Mouse (Mus musculus): ENCODE measurements around the gene Klk9.

Gene Klk9

GRCm38 (mm10) chr7:43796355-43796754 lies 4.7 kb downstream of the Klk9 start:
- no peak for DNase-seq (ENCODE audit: low spot score in 2 of 2)

GRCm38 (mm10) chr7:43797333-43797769 lies 5.7 kb downstream of the Klk9 start, which contains the start of gene Klk8:
Gene Klk8, plus strand, starts transcription at chr7:43797577.
- no peak for DNase-seq (ENCODE audit: low spot score in 2 of 2)

DNA sequence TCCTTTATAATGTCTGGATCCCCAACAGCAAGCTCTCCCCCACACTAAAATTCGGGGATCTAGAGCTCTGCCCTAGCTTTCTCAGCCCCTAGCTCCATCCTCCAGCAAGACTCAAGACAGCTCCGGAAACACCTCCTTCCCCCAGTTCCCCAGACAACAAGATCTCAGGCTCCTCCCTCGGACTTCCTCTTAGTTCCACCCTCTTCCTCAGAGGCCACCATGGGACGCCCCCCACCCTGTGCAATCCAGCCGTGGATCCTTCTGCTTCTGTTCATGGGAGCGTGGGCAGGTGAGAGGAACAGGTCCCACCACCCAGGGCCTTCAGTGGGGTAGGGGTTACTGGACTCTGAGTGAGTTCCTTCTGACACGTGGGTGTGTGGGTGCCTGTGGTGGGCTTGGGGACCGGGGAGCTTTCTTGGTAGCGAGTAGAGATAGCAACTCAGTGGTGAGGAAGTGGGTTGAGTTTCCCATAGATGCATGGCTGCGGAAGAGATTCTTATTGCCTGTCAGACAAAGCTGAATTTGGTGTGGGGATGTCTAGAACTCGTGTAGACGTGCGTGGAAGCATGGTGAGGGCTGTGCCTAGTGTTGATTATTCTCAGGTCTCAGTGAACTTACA lies 6.3 kb downstream of the Klk9 start:
- DNase-seq (ENCODE audit: low spot score in 2 of 2), result no peak

- DNase-seq (ENCODE audit: low spot score in 2 of 2), result no peak
Observed at GRCm38 (mm10) chr7:43799876-43800275, 8.2 kb downstream of the Klk9 start.

GRCm38 (mm10) chr7:43810994-43811393 lies 19.3 kb downstream of the Klk9 start, which contains the start of gene Klk7:
Gene Klk7, plus strand, starts transcription at chr7:43811294.
- DNase-seq (ENCODE audit: low spot score in 2 of 2), result no peak

DNA sequence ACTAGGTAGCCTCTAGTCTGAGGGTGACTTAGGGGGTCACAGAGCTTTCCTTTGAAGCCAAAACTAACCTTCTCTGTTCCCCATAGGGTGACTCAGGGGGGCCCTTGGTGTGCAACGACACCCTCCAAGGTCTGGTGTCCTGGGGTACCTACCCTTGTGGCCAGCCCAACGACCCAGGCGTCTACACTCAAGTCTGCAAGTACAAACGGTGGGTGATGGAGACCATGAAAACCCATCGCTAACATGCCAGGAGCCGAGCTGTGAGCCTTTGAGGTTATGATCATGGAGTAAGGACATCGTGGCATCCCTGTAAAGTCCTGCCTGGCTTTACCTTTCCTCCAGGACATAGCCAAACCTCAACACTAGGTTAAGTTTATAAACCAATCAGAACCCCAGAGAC lies 23.5 kb downstream of the Klk9 start:
- DNase-seq (ENCODE audit: low spot score in 2 of 2), result no peak

DNA sequence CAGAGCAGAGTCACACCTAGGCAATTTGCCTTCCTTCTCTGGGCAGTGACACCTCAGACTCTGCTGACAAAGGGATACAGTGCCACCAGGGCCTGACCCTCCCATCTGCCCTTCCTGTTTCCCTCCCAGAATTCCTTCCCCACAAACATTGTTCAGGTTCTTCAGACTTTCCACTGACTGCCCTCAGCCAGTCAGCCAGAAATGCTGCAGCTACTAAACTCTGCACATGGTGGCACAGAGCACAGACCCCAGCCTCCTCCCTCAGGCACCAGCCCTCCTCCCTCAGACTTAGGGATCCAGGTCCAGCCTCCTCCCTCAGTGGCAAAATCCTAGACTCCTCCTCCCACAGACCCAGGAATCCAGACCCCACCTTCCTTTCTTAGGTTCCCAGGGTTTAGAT lies 25.1 kb downstream of the Klk9 start:
- no peak for DNase-seq (ENCODE audit: low spot score in 2 of 2)

- no peak for DNase-seq (ENCODE audit: low spot score in 2 of 2)
Observed at GRCm38 (mm10) chr7:43821581-43821980, 29.9 kb downstream of the Klk9 start.

GRCm38 (mm10) chr7:43824199-43824598 lies 32.5 kb downstream of the Klk9 start, which contains the start of gene Klk6:
Gene Klk6, plus strand, starts transcription at chr7:43824499.
- DNase-seq (ENCODE audit: low spot score in 2 of 2), result no peak

GRCm38 (mm10) chr7:43826056-43826455 lies 34.4 kb downstream of the Klk9 start:
- DNase-seq (ENCODE audit: low spot score in 2 of 2), result no peak

- no peak for DNase-seq (ENCODE audit: low spot score in 2 of 2)
Observed at GRCm38 (mm10) chr7:43827706-43828105, 36.0 kb downstream of the Klk9 start.

- no peak for DNase-seq (ENCODE audit: low spot score in 2 of 2)
Observed at GRCm38 (mm10) chr7:43829006-43829405, 37.3 kb downstream of the Klk9 start.

- DNase-seq (ENCODE audit: low spot score in 2 of 2), result no peak
Observed at GRCm38 (mm10) chr7:43841701-43842100, 50.0 kb downstream of the Klk9 start, which contains the start of gene Klk5. Gene Klk5, plus strand, starts transcription at chr7:43841971.

DNA sequence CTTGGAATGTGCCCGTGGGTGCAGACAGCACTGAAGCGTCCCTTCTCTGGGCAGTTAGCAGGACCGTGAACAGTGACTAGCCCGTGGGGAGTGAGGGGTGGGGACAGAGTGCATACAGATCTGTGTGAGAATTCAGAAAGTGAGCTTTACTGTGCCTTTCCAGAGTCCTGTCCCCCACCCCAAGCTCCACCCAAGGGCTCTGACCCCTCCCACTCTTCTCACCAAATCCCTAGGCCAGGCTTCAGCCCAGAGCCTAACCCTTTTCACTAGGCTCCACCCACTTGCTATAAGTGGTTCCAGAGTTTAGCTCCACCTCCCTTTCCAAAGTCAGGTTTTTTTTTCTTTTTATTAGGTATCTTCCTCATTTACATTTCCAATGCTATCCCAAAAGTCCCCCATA lies 52.1 kb downstream of the Klk9 start:
- DNase-seq (ENCODE audit: low spot score in 2 of 2), result no peak
